Mouse (Mus musculus): ENCODE data around the gene Gm47985.

DNA sequence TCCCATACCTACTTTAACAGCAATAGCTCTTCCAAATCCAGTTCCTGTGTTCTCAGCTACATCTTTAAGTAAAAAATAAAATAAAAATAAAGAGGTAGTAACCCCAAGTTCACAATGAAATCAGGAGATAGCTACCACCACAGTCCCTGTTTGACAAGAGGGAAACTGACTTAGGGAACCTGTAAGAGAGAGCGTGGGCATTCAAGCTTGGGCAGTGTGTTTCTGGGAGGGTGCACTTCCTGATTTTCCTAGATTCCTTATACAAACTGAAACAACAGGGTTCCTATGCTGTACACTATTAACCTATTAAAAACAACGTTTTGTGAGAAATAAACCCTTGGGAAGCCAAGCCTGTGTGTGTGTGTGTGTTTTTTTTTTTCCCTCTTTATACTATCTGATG is 32.5 kb downstream of the Gm47985 start:
- no peak for TF ChIP-seq CTCF (IDR thresholded peaks at IDR 0.05; ENCODE audit: borderline replicate concordance, insufficient read depth, low read depth, low read length)
- TF ChIP-seq POLR2A (IDR thresholded peaks at IDR 0.05; ENCODE audit: borderline replicate concordance, insufficient read depth, low read length), result no peak
